Mouse (Mus musculus) left cerebral cortex, adult 2 months (tissue): ENCODE measurements at regions not wholly inside any gene's neighbourhood (a gene's known extent, or its start where the extent isn't known, plus 50 kb on each side); places are given as distances from the start of the nearest gene placed in this dataset.

ENCODE experiments used
- DNase-seq, 2 experiments: peaks; one replicate each; pipeline ENCODE4 v3.0.0; 2021 to 2022; ENCODE audit warnings: low spot score in 2 of 2, mixed read lengths in 1 of 2; ENCODE audit errors: extremely low spot score in 1 of 2
- H3K27ac ChIP-seq: fragments of 200-600 bp; 2 replicates; pipeline ENCODE4 v1.8.1; 2022
- H3K4me3 ChIP-seq: fragments of 200-600 bp; 2 replicates; pipeline ENCODE4 v1.8.1; 2022
- CTCF ChIP-seq: fragments of 200-600 bp; IDR thresholded peaks from 2 replicates; pipeline ENCODE4 v1.8.1; 2022; ENCODE audit warnings: antibody characterized with exemption, mild to moderate bottlenecking, moderate library complexity
- intact Hi-C: fragments of 180-260 bp; cut with DNase I; formaldehyde crosslinking; loops from one replicate; pipeline ENCODE4 v1.15.1; 2025

DNA sequence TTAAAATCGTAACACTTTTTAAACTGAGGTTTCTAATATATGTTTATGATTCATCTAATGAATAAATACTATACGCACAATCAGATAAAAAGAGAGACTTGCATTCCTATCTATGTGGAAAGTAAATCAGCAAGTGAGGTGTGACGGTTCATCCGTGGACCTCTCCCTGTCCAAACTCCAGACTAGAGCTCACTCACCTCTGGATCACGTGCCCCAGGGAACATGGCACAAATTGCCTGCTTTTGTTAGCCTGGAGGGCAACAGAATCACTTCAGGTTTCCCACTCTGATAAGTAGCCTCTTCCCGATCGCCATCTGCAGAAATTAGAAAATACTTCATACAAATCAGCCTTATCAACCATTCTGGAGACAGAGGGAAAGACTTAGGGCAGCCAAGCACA lies 206.7 kb downstream of the Skap2 start:
- DNase-seq, result no peak
- Histone ChIP-seq H3K4me3 (no peak overlapping the region), H3K27ac (no peak overlapping the region)
- TF ChIP-seq CTCF, result no peak
- intact Hi-C loops, result no loop called here
